In the genomic region with DNA sequence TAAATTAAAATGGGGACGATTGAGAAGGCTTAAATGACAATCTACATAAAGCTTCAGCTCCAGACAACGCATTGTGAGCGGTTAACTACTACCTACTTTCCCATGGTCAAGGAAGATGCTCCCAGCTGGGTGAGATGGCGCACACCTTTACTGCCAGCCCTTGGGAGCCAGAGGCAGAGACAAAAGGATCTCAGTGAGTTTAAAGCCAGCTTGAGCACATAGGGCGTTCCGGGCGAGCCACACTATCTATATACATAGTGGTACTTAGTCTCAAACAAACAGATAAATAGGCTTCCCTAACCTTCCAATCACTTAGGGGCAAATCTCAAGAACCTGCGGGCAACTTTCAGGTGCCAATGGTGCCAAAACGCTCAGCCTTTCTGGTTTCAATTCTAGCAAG, we compare ENCODE assay signal across 8 mouse cellular contexts. TPM values are rescaled to one million over a fixed set of nuclear protein-coding genes. Genes with fewer than 3 reads are reported as not detected.
A peak's percentile ranks its signal among the peaks of the same experiment; 100 is the strongest.
DNase-seq lines count a peak whose midpoint lies in the region; ATAC-seq and TF ChIP-seq lines count a peak whose summit lies in the region.

No protein-coding gene starts in this region.

- no peaks in the 10 kb centered on the region for H3K9me3 ChIP-seq in E14TG2a.4 (ENCODE audit: low read length)
- H3K9me3 ChIP-seq in forebrain, embryonic 13.5 days (replicated peaks), result no peaks in the 10 kb centered on the region
- H3K9me3 ChIP-seq in liver, embryonic 15.5 days (replicated peaks), result no peaks in the 10 kb centered on the region

- H3K4me2 ChIP-seq in forebrain, embryonic 13.5 days, result peak overlapping the region; percentile 79
- H3K4me2 ChIP-seq in liver, embryonic 15.5 days, result peak overlapping the region; percentile 77

- 6% methylated on average over 9 of the region's 9 CpGs for WGBS in cerebellum, adult 2 months
- 22% methylated on average over 9 of the region's 9 CpGs for WGBS in forebrain, embryonic 13.5 days
- 14% methylated on average over 9 of the region's 9 CpGs for WGBS in liver, embryonic 15.5 days (ENCODE audit: insufficient replicate concordance)

- peak overlapping the region; percentile 72 for H3K4me3 ChIP-seq in cerebellum, adult 2 months (replicated peaks; ENCODE audit: insufficient read depth, low read depth, low read length)
- peak overlapping the region; percentile 92 for H3K4me3 ChIP-seq in E14TG2a.4 (replicated peaks; ENCODE audit: low read length)
- H3K4me3 ChIP-seq in forebrain, embryonic 13.5 days, result peak overlapping the region; percentile 74
- peak overlapping the region; percentile 77 for H3K4me3 ChIP-seq in liver, embryonic 15.5 days (replicated peaks)

- no peak for ATAC-seq in cerebellum, adult (ENCODE audit: insufficient number of reproducible peaks, low FRiP score, low TSS enrichment)
- ATAC-seq in forebrain, embryonic 13.5 days, result peak; percentile 11; the same call in 1 of the 2 replicates
- ATAC-seq in liver, embryonic 15.5 days (ENCODE audit: insufficient read depth), result peak; percentile 56

- DNase-seq in cerebellum, adult 2 months, result no peak
- no peak for DNase-seq in adrenal gland, postnatal 36 days
- no peak for DNase-seq in layer of hippocampus, postnatal 14 days (ENCODE audit: low spot score in 2 of 2)
- no peak for DNase-seq in thymus, adult 18-20 months

- TF ChIP-seq CTCF in cerebellum, adult 2 months (IDR thresholded peaks at IDR 0.05; ENCODE audit: borderline replicate concordance, insufficient read depth, low read depth, low read length), result no peak
- no peak for TF ChIP-seq CTCF in E14TG2a.4 (conservative IDR thresholded peaks at IDR 0.05; ENCODE audit: low read length)

- no peaks in the 10 kb centered on the region for H3K27me3 ChIP-seq in cerebellum, adult 2 months (ENCODE audit: control insufficient read depth, insufficient read depth, low read length)
- H3K27me3 ChIP-seq in E14TG2a.4 (ENCODE audit: insufficient read depth, low read length), result no peaks in the 10 kb centered on the region
- H3K27me3 ChIP-seq in forebrain, embryonic 13.5 days, result no peaks in the 10 kb centered on the region
- H3K27me3 ChIP-seq in liver, embryonic 15.5 days, result no peaks in the 10 kb centered on the region

- peaks cover 58% of the 10 kb centered on the region for H3K36me3 ChIP-seq in E14TG2a.4 (ENCODE audit: insufficient read depth, low read length)
- peaks cover 28% of the 10 kb centered on the region for H3K36me3 ChIP-seq in forebrain, embryonic 13.5 days (ENCODE audit: poor library complexity, severe bottlenecking)
- H3K36me3 ChIP-seq in liver, embryonic 15.5 days (replicated peaks), result peaks cover 23% of the 10 kb centered on the region

- no peak overlapping the region for H3K27ac ChIP-seq in cerebellum, adult 2 months (ENCODE audit: insufficient read depth, low read length)
- peak overlapping the region; percentile 54 for H3K27ac ChIP-seq in forebrain, embryonic 13.5 days
- H3K27ac ChIP-seq in liver, embryonic 15.5 days (replicated peaks), result peak overlapping the region; percentile 88

- H3K4me1 ChIP-seq in cerebellum, adult 2 months (ENCODE audit: control insufficient read depth, insufficient read depth, low read length), result peaks cover 9% of the 10 kb centered on the region
- H3K4me1 ChIP-seq in E14TG2a.4 (replicated peaks; ENCODE audit: low read depth, low read length), result peaks cover 82% of the 10 kb centered on the region
- H3K4me1 ChIP-seq in forebrain, embryonic 13.5 days, result peaks cover 19% of the 10 kb centered on the region
- H3K4me1 ChIP-seq in liver, embryonic 15.5 days (replicated peaks), result peaks cover 40% of the 10 kb centered on the region

- H3K9ac ChIP-seq in forebrain, embryonic 13.5 days, result peak overlapping the region; percentile 86
- peak overlapping the region; percentile 81 for H3K9ac ChIP-seq in liver, embryonic 15.5 days

- TF ChIP-seq POLR2A in cerebellum, adult 2 months (IDR thresholded peaks at IDR 0.05; ENCODE audit: borderline replicate concordance, insufficient read depth, low read length), result no peak

RNA-seq across cellular contexts. Expression of gene Pam16, which starts 0.7 kb away (rescaled TPM):
- 121 and 132 TPM in 2 replicates for polyA plus RNA-seq in cerebellum, adult 2 months (2012; rRNA removed)
- polyA plus RNA-seq in forebrain, embryonic 13.5 days (2015; fragmentation: Nextera tagmentation; extraction: Ambion mirVana), result 142 and 149 TPM in 2 replicates
- 41.1 and 53.2 TPM in 2 replicates for polyA plus RNA-seq in liver, embryonic 15.5 days (2015; fragmentation: Nextera tagmentation; extraction: Ambion mirVana)
- total RNA-seq in adrenal gland, postnatal 36 days (2021), result 100 to 1,000 TPM in 1 of 2 experiments, 10 to 100 TPM in 1; 95.3 to 109 TPM
- total RNA-seq in layer of hippocampus, postnatal 14 days (2021), result 10 to 100 TPM; 69.5 to 80.1 TPM

RNA-seq across cellular contexts. Expression of gene Vasn, which starts 15.7 kb away (rescaled TPM):
- 6.4 and 6.5 TPM in 2 replicates for polyA plus RNA-seq in cerebellum, adult 2 months (2012; rRNA removed)
- 2.3 and 2.7 TPM in 2 replicates for polyA plus RNA-seq in forebrain, embryonic 13.5 days (2015; fragmentation: Nextera tagmentation; extraction: Ambion mirVana)
- 2.4 and 2.8 TPM in 2 replicates for polyA plus RNA-seq in liver, embryonic 15.5 days (2015; fragmentation: Nextera tagmentation; extraction: Ambion mirVana)
- 10 to 100 TPM in 1 of 2 experiments, 1 to 10 TPM in 1; 8.9 to 15.1 TPM for total RNA-seq in adrenal gland, postnatal 36 days (2021)
- 1 to 10 TPM; 6.4 to 9.0 TPM for total RNA-seq in layer of hippocampus, postnatal 14 days (2021)

RNA-seq across cellular contexts. Expression of gene Dnaja3, which starts 15.7 kb away (rescaled TPM):
- 60.6 and 64.0 TPM in 2 replicates for polyA plus RNA-seq in cerebellum, adult 2 months (2012; rRNA removed)
- polyA plus RNA-seq in forebrain, embryonic 13.5 days (2015; fragmentation: Nextera tagmentation; extraction: Ambion mirVana), result 48.0 and 53.2 TPM in 2 replicates
- 45.7 and 50.1 TPM in 2 replicates for polyA plus RNA-seq in liver, embryonic 15.5 days (2015; fragmentation: Nextera tagmentation; extraction: Ambion mirVana)
- total RNA-seq in adrenal gland, postnatal 36 days (2021), result 100 to 1,000 TPM; 118 to 143 TPM
- total RNA-seq in layer of hippocampus, postnatal 14 days (2021), result 10 to 100 TPM; 61.0 to 66.2 TPM

RNA-seq across cellular contexts. Expression of gene Glis2, which starts 29.6 kb away (rescaled TPM):
- polyA plus RNA-seq in cerebellum, adult 2 months (2012; rRNA removed), result 16.0 and 19.5 TPM in 2 replicates
- 16.7 and 19.4 TPM in 2 replicates for polyA plus RNA-seq in forebrain, embryonic 13.5 days (2015; fragmentation: Nextera tagmentation; extraction: Ambion mirVana)
- 2.0 and 2.3 TPM in 2 replicates for polyA plus RNA-seq in liver, embryonic 15.5 days (2015; fragmentation: Nextera tagmentation; extraction: Ambion mirVana)
- 10 to 100 TPM; 19.9 to 20.1 TPM for total RNA-seq in adrenal gland, postnatal 36 days (2021)
- 10 to 100 TPM; 19.8 to 30.5 TPM for total RNA-seq in layer of hippocampus, postnatal 14 days (2021)

RNA-seq across cellular contexts. Expression of gene Coro7, which starts 55.5 kb away (rescaled TPM):
- polyA plus RNA-seq in cerebellum, adult 2 months (2012; rRNA removed), result 85.9 and 86.1 TPM in 2 replicates
- 19.4 and 20.1 TPM in 2 replicates for polyA plus RNA-seq in forebrain, embryonic 13.5 days (2015; fragmentation: Nextera tagmentation; extraction: Ambion mirVana)
- polyA plus RNA-seq in liver, embryonic 15.5 days (2015; fragmentation: Nextera tagmentation; extraction: Ambion mirVana), result 10.5 and 13.1 TPM in 2 replicates
- 10 to 100 TPM; 24.6 to 25.1 TPM for total RNA-seq in adrenal gland, postnatal 36 days (2021)
- total RNA-seq in layer of hippocampus, postnatal 14 days (2021), result 10 to 100 TPM; 95.7 to 95.9 TPM
